Mouse (Mus musculus) megakaryocyte, embryonic 14.5 days (primary cell): Measurements from ENCODE around the gene Auts2. TPM values are rescaled to one million over a fixed set of nuclear protein-coding genes. Genes with fewer than 3 reads are reported as not detected.

Experiments
- H3K27me3 ChIP-seq: replicated peaks from 2 replicates; pipeline ENCODE3; 2012; ENCODE audit warnings: inconsistent platforms
- H3K36me3 ChIP-seq: replicated peaks from 2 replicates; pipeline ENCODE3; 2012; ENCODE audit warnings: low read length, inconsistent platforms, mixed read lengths
- H3K4me1 ChIP-seq: 2 replicates; pipeline ENCODE4 v1.6.1; 2012; ENCODE audit warnings: inconsistent platforms
- H3K4me3 ChIP-seq: replicated peaks from 2 replicates; pipeline ENCODE3; 2012; ENCODE audit warnings: moderate library complexity, mild to moderate bottlenecking, inconsistent platforms
- H3K9me3 ChIP-seq: 2 replicates; pipeline ENCODE4 v1.6.1; 2012; ENCODE audit warnings: inconsistent platforms
- FLI1 ChIP-seq: IDR thresholded peaks from 2 replicates; pipeline ENCODE4 v1.6.1; 2012; ENCODE audit warnings: low read length, inconsistent platforms, mixed read lengths
- GATA1 ChIP-seq: IDR thresholded peaks from 3 replicates; pipeline ENCODE4 v1.6.1; 2012; ENCODE audit warnings: mixed read lengths, low read length, inconsistent platforms, borderline replicate concordance
- polyA plus RNA-seq: library from polyadenylated mRNA; stranded (reverse); fragments of >175 nt; gene quantifications from 2 replicates; pipeline ENCODE4 v1.2.3, GENCODE M21; 2012; ENCODE audit warnings: low replicate concordance; ENCODE audit not compliant: insufficient read depth

Gene Auts2
- polyA plus RNA-seq, 1 experiment: 4.0 TPM

- H3K9me3 ChIP-seq: no peaks in the 10 kb centered on the region
- H3K36me3 ChIP-seq: no peaks in the 10 kb centered on the region
- TF ChIP-seq GATA1 (no peak), FLI1 (no peak)
- no peak overlapping the region for H3K4me3 ChIP-seq
- H3K27me3 ChIP-seq: no peaks in the 10 kb centered on the region
- no peaks in the 10 kb centered on the region; the same call in 1 of the 2 replicates for H3K4me1 ChIP-seq
Measured at GRCm38 (mm10) chr5:132435401-132435800, 107.7 kb downstream of the Auts2 start.

GRCm38 (mm10) chr5:132433377-132434115 is 109.6 kb downstream of the Auts2 start:
- TF ChIP-seq GATA1 (no peak), FLI1 (no peak)

GRCm38 (mm10) chr5:132429363-132429762 is 113.8 kb downstream of the Auts2 start:
- no peak for TF ChIP-seq GATA1
- no peak for TF ChIP-seq FLI1
- H3K36me3 ChIP-seq: no peaks in the 10 kb centered on the region
- 0 out of 2 replicates have a peak, but pooled peaks cover 4% of the 10 kb centered on the region for H3K9me3 ChIP-seq
- H3K4me3 ChIP-seq: no peak overlapping the region
- no peaks in the 10 kb centered on the region; the same call in 1 of the 2 replicates for H3K4me1 ChIP-seq
- H3K27me3 ChIP-seq: no peaks in the 10 kb centered on the region

More at GRCm38 (mm10) chr5:132433377-132434115, 109.6 kb downstream of the Auts2 start:
- Histone ChIP-seq H3K4me3 (no peak overlapping the region), H3K9me3 (0 out of 2 replicates have a peak, but pooled peaks cover 4% of the 10 kb centered on the region), H3K36me3 (no peaks in the 10 kb centered on the region), H3K27me3 (no peaks in the 10 kb centered on the region), H3K4me1 (no peaks in the 10 kb centered on the region; the same call in 1 of the 2 replicates)

GRCm38 (mm10) chr5:132426342-132426741 is 116.8 kb downstream of the Auts2 start:
- Histone ChIP-seq H3K36me3 (no peaks in the 10 kb centered on the region), H3K27me3 (no peaks in the 10 kb centered on the region), H3K9me3 (0 out of 2 replicates have a peak, but pooled peaks cover 8% of the 10 kb centered on the region), H3K4me1 (no peaks in the 10 kb centered on the region), H3K4me3 (no peak overlapping the region)
- no peak for TF ChIP-seq GATA1
- TF ChIP-seq FLI1: no peak

GRCm38 (mm10) chr5:132425792-132426309 is 117.3 kb downstream of the Auts2 start:
- Histone ChIP-seq H3K27me3 (no peaks in the 10 kb centered on the region), H3K4me1 (no peaks in the 10 kb centered on the region), H3K36me3 (no peaks in the 10 kb centered on the region), H3K4me3 (no peak overlapping the region), H3K9me3 (0 out of 2 replicates have a peak, but pooled peaks cover 8% of the 10 kb centered on the region)
- TF ChIP-seq FLI1 (no peak), GATA1 (no peak)

GRCm38 (mm10) chr5:132410338-132410852 is 132.7 kb downstream of the Auts2 start:
- no peaks in the 10 kb centered on the region for H3K9me3 ChIP-seq

DNA sequence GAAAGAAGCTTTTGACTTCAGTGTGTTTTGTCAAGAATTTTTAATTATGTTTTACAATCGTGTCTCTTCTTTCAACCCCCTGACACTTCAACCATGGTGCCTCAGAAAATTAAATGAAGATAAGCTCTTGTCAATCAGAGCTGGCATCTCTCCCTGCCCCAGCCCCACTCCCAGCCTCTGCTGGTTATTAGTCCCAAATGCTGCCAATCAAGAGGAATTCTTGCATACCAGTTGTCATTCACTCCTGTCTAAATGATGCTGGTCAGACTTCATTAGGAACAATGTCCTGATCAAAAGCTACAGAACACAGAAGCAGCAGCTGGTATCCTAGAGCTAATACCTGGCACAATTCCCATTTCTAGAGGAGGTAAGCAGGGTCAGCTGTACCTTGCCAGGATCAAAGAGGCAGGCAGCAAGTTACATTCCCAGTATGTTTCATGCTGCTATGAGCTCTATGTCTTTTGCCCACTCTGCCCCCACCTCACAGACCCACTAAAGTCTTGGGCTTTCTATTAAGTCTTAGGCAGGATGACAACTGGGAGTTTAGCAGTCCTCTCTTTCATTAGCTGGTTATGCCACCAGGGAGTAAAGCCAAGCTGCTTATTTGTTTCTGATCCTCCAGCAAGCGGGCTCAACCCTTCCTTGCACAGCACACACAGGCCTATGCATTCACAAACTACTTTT is 134.1 kb downstream of the Auts2 start:
- no peaks in the 10 kb centered on the region for H3K27me3 ChIP-seq
- no peak for TF ChIP-seq FLI1
- TF ChIP-seq GATA1: no peak
- no peaks in the 10 kb centered on the region for H3K4me1 ChIP-seq
- no peaks in the 10 kb centered on the region for H3K9me3 ChIP-seq
- no peaks in the 10 kb centered on the region for H3K36me3 ChIP-seq
- H3K4me3 ChIP-seq: no peak overlapping the region

More at GRCm38 (mm10) chr5:132410338-132410852, 132.7 kb downstream of the Auts2 start:
- H3K4me1 ChIP-seq: no peaks in the 10 kb centered on the region
- TF ChIP-seq GATA1 (no peak), FLI1 (no peak)
- H3K4me3 ChIP-seq: no peak overlapping the region
- no peaks in the 10 kb centered on the region for H3K36me3 ChIP-seq
- H3K27me3 ChIP-seq: no peaks in the 10 kb centered on the region

- TF ChIP-seq GATA1: no peak
- no peak for TF ChIP-seq FLI1
- H3K9me3 ChIP-seq: peaks cover 6% of the 10 kb centered on the region; the same call in 1 of the 2 replicates
Measured at GRCm38 (mm10) chr5:132400556-132400955, 142.6 kb downstream of the Auts2 start.

DNA sequence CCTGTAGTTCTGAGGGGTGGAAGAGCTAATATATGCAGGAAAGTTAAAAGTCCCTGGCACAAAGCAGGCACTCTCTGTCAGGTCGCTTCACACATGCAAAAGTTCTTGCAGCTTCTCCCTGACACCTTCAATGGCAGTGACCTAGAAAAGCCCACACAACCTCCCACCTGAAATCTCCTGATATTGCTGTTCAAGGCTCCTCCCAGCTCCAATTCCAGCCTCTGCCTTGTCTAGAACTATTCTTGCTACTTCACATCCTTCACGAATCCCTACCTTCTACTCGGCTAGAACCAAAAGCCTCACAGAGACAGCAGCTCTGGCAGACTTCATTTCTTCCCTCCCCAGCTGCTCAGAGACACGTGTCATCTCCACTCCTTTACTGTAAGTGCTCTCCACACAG is 143.7 kb downstream of the Auts2 start:
- TF ChIP-seq FLI1: no peak
- TF ChIP-seq GATA1: no peak
- Histone ChIP-seq H3K4me1 (peaks cover 15% of the 10 kb centered on the region; the same call in 1 of the 2 replicates), H3K36me3 (no peaks in the 10 kb centered on the region), H3K9me3 (peaks cover 6% of the 10 kb centered on the region; the same call in 1 of the 2 replicates), H3K27me3 (peaks cover 4% of the 10 kb centered on the region), H3K4me3 (no peak overlapping the region)

More at GRCm38 (mm10) chr5:132400556-132400955, 142.6 kb downstream of the Auts2 start:
- Histone ChIP-seq H3K36me3 (no peaks in the 10 kb centered on the region), H3K4me3 (no peak overlapping the region), H3K4me1 (peaks cover 5% of the 10 kb centered on the region; the same call in 1 of the 2 replicates), H3K27me3 (peaks cover 4% of the 10 kb centered on the region)

- Histone ChIP-seq H3K36me3 (no peaks in the 10 kb centered on the region), H3K9me3 (peaks cover 6% of the 10 kb centered on the region; the same call in 1 of the 2 replicates), H3K27me3 (peaks cover 4% of the 10 kb centered on the region), H3K4me1 (peaks cover 15% of the 10 kb centered on the region; the same call in 1 of the 2 replicates), H3K4me3 (no peak overlapping the region)
- no peak for TF ChIP-seq GATA1
- TF ChIP-seq FLI1: no peak
Measured at GRCm38 (mm10) chr5:132395922-132396321, 147.2 kb downstream of the Auts2 start.
